Mouse (Mus musculus) hindbrain, embryonic 14.5 days (tissue): ENCODE data around the gene Prr29. TPM values are rescaled to one million over a fixed set of nuclear protein-coding genes. Genes with fewer than 3 reads are reported as not detected.

Source experiments
- ATAC-seq: fragments of 200-750 bp; cut with Nextera tagmentation; 2 replicates; pipeline ENCODE4 v1.8.0; 2017; ENCODE audit warnings: moderate number of reproducible peaks, mild to moderate bottlenecking, moderate TSS enrichment, moderate library complexity; ENCODE audit not compliant: low FRiP score
- DNase-seq: peaks from one replicate; pipeline ENCODE4 v3.0.0-alpha.2; 2015; ENCODE audit warnings: low spot score
- H3K27ac ChIP-seq: fragments of 300-500 bp; sonication (generic); 2 replicates; pipeline ENCODE4 v1.5.1; 2014; ENCODE audit warnings: mild to moderate bottlenecking, moderate library complexity
- H3K27me3 ChIP-seq: fragments of 300-500 bp; sonication (generic); 2 replicates; pipeline ENCODE4 v1.6.1; 2014; ENCODE audit warnings: mild to moderate bottlenecking, low read length, mixed read lengths; ENCODE audit not compliant: control insufficient read depth, insufficient read depth
- H3K36me3 ChIP-seq: fragments of 300-500 bp; sonication (generic); replicated peaks from 2 replicates; pipeline ENCODE4 v1.6.1; 2014; ENCODE audit not compliant: control insufficient read depth, insufficient read depth
- H3K4me1 ChIP-seq: fragments of 300-500 bp; sonication (generic); replicated peaks from 2 replicates; pipeline ENCODE4 v1.6.1; 2014; ENCODE audit warnings: antibody characterized with exemption, low read length, mixed read lengths; ENCODE audit not compliant: control insufficient read depth, insufficient read depth
- H3K4me2 ChIP-seq: fragments of 300-500 bp; sonication (generic); replicated peaks from 2 replicates; pipeline ENCODE4 v1.6.1; 2014; ENCODE audit warnings: mild to moderate bottlenecking, moderate library complexity
- H3K4me3 ChIP-seq: fragments of 300-500 bp; sonication (generic); replicated peaks from 2 replicates; pipeline ENCODE4 v1.5.1; 2014; ENCODE audit warnings: mild to moderate bottlenecking, low read length
- H3K9ac ChIP-seq: fragments of 300-500 bp; sonication (generic); 2 replicates; pipeline ENCODE4 v1.6.1; 2014
- H3K9me3 ChIP-seq: fragments of 300-500 bp; sonication (generic); 2 replicates; pipeline ENCODE4 v1.6.1; 2016; ENCODE audit warnings: low read length; ENCODE audit not compliant: control insufficient read depth
- WGBS: fragments of 180-500 bp; shearing (Covaris S2); extraction: QIAGEN DNeasy Blood & Tissue Kit; methylation state at CpG from one replicate; pipeline ENCODE4 v1.1.7; 2014; 5-methylcytosine and 5-hydroxymethylcytosine counted together
- polyA plus RNA-seq: library from polyadenylated mRNA; unstranded; fragments of >200 nt; fragmentation: Nextera tagmentation; extraction: Ambion mirVana; gene quantifications from 2 replicates; pipeline ENCODE4 v1.2.1, GENCODE M21; 2014

Gene Prr29
- polyA plus RNA-seq, 1 experiment from 2014 or later, result not detected

DNA sequence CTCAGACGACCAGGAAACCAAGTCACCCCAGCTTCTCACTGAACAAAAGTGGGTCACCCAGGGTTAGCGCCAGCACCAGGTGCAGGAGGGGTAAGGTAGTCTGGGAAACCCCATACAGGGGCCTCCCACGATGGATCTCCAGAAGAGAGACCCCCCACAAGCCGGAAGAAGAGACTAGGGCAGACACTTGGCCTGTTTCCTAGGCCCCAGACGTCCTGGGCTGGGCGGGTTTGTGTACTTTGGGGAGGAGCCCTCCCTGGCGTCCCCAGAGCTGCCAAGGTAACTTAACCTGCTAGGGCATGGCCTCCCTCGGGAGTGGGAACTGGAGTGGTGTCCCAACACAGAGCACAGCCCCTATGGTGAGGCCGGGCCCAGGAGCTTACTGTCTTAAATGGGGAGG, 9.3 kb downstream of the Prr29 start:
- Histone ChIP-seq H3K4me1 (no peaks in the 10 kb centered on the region), H3K36me3 (no peaks in the 10 kb centered on the region), H3K4me2 (no peak overlapping the region), H3K4me3 (no peak overlapping the region), H3K27ac (no peak overlapping the region), H3K9me3 (no peaks in the 10 kb centered on the region), H3K9ac (no peak overlapping the region), H3K27me3 (no peaks in the 10 kb centered on the region)
- 64% methylated on average over 9 of the region's 9 CpGs for WGBS
- ATAC-seq (no peak), DNase-seq (no peak)

DNA sequence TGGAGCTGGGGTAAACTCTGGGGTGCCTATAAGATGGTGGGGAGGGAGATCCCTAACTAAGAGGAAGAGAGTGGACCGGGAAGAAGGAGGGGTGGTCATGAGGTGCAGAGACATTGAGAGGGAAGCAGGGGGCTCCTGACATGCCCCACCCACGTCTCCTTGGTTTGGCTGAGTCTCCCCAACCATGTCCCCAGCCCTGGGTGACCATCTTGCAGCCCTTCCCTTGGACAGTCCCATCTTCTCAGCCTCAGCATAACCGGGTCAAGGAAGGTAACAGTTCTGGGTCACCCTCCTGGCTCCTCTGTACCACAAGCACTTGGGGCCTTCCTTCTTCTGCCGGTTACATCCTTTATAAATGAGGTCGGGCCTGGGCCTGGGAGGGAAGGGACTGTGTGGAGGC, 9.7 kb downstream of the Prr29 start:
- 88% methylated on average over 5 of the region's 5 CpGs for WGBS
- H3K4me2 ChIP-seq, result no peak overlapping the region
- no peaks in the 10 kb centered on the region for H3K4me1 ChIP-seq
- no peaks in the 10 kb centered on the region for H3K27me3 ChIP-seq
- no peak overlapping the region for H3K9ac ChIP-seq
- DNase-seq, result no peak
- no peaks in the 10 kb centered on the region for H3K36me3 ChIP-seq
- H3K27ac ChIP-seq, result no peak overlapping the region
- H3K9me3 ChIP-seq, result no peaks in the 10 kb centered on the region
- H3K4me3 ChIP-seq, result no peak overlapping the region
- no peak for ATAC-seq

GRCm38 (mm10) chr11:106381011-106381410, 15.7 kb downstream of the Prr29 start:
- WGBS, result 83% methylated on average over 11 of the region's 11 CpGs
- Histone ChIP-seq H3K27ac (no peak overlapping the region), H3K4me3 (no peak overlapping the region), H3K9me3 (no peaks in the 10 kb centered on the region), H3K27me3 (no peaks in the 10 kb centered on the region), H3K9ac (no peak overlapping the region), H3K4me2 (no peak overlapping the region), H3K36me3 (no peaks in the 10 kb centered on the region), H3K4me1 (no peaks in the 10 kb centered on the region)
- no peak for DNase-seq
- no peak for ATAC-seq

DNA sequence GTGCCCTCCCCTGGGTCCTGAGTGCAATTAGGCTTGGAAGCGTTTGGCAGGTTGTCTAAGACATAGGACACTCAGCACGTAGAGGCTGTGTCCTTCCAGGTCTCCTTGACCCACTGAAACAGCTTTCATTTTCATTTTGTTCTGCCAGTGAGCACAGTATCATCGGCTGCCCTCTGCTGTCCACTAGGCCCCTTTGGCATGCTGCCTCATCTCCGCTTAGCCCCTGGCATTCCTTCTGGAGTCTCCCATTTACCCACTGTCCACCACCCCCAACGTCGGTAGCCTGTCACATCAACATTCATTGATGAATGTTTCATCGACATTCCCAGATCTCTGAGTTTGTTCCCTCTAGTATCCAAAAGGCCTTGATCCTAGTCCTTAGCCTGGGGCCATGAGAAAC, 16.6 kb downstream of the Prr29 start:
- 87% methylated on average over 7 of the region's 7 CpGs for WGBS
- H3K27ac ChIP-seq, result no peak overlapping the region
- DNase-seq, result no peak

GRCm38 (mm10) chr11:106382424-106382823, 17.2 kb downstream of the Prr29 start:
- 86% methylated on average over 5 of the region's 5 CpGs for WGBS
- Histone ChIP-seq H3K36me3 (no peaks in the 10 kb centered on the region), H3K27ac (no peak overlapping the region), H3K9me3 (no peaks in the 10 kb centered on the region), H3K9ac (no peak overlapping the region), H3K4me2 (no peak overlapping the region), H3K27me3 (no peaks in the 10 kb centered on the region), H3K4me1 (no peaks in the 10 kb centered on the region), H3K4me3 (no peak overlapping the region)
- ATAC-seq (no peak), DNase-seq (no peak)

More for the DNA sequence above, 16.6 kb downstream of the Prr29 start:
- Histone ChIP-seq H3K27me3 (no peaks in the 10 kb centered on the region), H3K4me3 (no peak overlapping the region), H3K4me1 (no peaks in the 10 kb centered on the region), H3K9me3 (no peaks in the 10 kb centered on the region), H3K36me3 (no peaks in the 10 kb centered on the region), H3K9ac (no peak overlapping the region), H3K4me2 (no peak overlapping the region)
- no peak for ATAC-seq

DNA sequence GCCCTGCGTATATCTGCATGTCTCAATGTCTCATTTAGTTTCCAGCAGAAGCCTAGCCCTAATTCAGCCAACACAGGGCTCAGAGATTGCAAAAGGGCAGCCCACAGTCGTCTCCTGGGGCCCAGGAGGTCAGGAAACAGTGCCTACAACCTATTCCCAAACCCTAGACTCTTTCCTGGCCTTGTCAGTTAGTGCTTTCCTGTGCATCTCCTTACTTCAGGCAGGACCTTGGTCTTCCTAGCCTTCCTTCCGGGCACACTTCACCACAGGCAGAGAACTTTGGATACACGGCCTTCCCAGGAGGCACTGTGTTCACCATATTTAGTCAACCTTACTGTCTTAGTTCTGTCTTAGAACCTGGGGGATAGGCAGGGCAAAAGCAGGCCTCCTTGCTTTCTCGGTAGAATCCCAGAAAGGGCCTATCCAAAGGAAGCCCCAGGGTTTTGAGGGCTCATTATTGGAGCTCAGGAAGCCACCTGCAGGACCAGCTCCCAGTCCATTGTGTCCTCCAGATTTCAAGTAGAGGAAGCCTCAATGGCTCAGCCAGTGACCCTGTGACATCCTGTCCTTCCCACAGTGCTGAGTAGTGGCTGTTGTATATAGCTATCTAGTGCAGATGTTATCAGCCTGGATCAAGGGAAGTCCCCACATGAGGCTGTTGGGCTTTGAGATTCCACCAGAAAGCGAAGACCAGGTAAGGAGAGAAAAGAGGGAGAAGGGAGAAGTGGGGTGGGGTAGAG, 17.9 kb downstream of the Prr29 start:
- H3K9ac ChIP-seq, result no peak overlapping the region
- DNase-seq (no peak), ATAC-seq (no peak)
- H3K27ac ChIP-seq, result 0 out of 2 replicates have a peak overlapping the region, but pooled peaks have one; percentile 23
- no peaks in the 10 kb centered on the region for H3K36me3 ChIP-seq
- H3K27me3 ChIP-seq, result no peaks in the 10 kb centered on the region
- WGBS, result 76% methylated on average over 6 of the region's 6 CpGs
- no peak overlapping the region for H3K4me2 ChIP-seq
- no peak overlapping the region for H3K4me3 ChIP-seq
- no peaks in the 10 kb centered on the region for H3K4me1 ChIP-seq
- H3K9me3 ChIP-seq, result no peaks in the 10 kb centered on the region

GRCm38 (mm10) chr11:106386409-106386808, 21.1 kb downstream of the Prr29 start:
- Histone ChIP-seq H3K36me3 (no peaks in the 10 kb centered on the region), H3K9me3 (no peaks in the 10 kb centered on the region), H3K27me3 (no peaks in the 10 kb centered on the region), H3K4me1 (no peaks in the 10 kb centered on the region), H3K4me2 (no peak overlapping the region), H3K9ac (no peak overlapping the region), H3K4me3 (no peak overlapping the region), H3K27ac (no peak overlapping the region)
- WGBS, result 91% methylated on average over 3 of the region's 3 CpGs
- DNase-seq (no peak), ATAC-seq (no peak)

DNA sequence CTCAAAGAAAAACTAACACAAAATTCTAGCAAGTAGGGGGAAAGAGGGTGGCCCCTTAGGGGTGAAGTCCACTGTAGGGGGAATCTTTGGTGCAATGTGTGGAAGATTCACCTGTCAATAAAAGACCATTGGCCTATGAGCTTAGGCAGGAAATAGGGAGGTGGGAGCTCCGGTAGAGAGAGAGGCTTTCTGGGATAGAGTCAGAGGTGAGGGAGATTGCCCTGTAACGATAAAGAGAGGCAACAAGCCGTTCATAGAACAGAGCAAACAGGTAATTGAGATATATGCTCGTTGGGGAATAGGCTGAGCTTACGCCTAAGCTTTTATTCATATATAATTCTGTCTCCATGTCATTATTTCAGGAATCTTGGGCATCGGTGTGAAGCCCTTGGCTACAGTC, 21.7 kb downstream of the Prr29 start:
- no peak for ATAC-seq
- Histone ChIP-seq H3K36me3 (no peaks in the 10 kb centered on the region), H3K4me1 (no peaks in the 10 kb centered on the region), H3K4me2 (no peak overlapping the region), H3K4me3 (no peak overlapping the region), H3K27me3 (no peaks in the 10 kb centered on the region), H3K27ac (no peak overlapping the region), H3K9me3 (no peaks in the 10 kb centered on the region), H3K9ac (no peak overlapping the region)
- 84% methylated on average over 6 of the region's 6 CpGs for WGBS
- no peak for DNase-seq

- 78% methylated on average over 6 of the region's 6 CpGs for WGBS
- no peak within 1 kb of the TSS for H3K9ac ChIP-seq
- H3K27me3 ChIP-seq, result no peaks in the 10 kb centered on the region
Observed at GRCm38 (mm10) chr11:106387791-106388216, 22.5 kb downstream of the Prr29 start, which contains the start of gene Icam2. Icam2 (minus strand) TSS chr11:106388075.

More at GRCm38 (mm10) chr11:106387791-106388216, 22.5 kb downstream of the Prr29 start, which contains the start of gene Icam2:
- H3K4me3 ChIP-seq, result no peak within 1 kb of the TSS
- DNase-seq (no peak), ATAC-seq (no peak)
- no peak within 1 kb of the TSS for H3K4me2 ChIP-seq
- no peaks in the 10 kb centered on the region for H3K4me1 ChIP-seq
- no peak within 1 kb of the TSS for H3K27ac ChIP-seq
- H3K36me3 ChIP-seq, result no peaks in the 10 kb centered on the region
- no peaks in the 10 kb centered on the region for H3K9me3 ChIP-seq
